8 mouse cellular contexts compared by ENCODE assay signal in genomic region chr11:103142441-103143182, GRCm38 (mm10). TPM values are rescaled to one million over a fixed set of nuclear protein-coding genes. Genes with fewer than 3 reads are reported as not detected.
DNase-seq lines count a peak whose midpoint lies in the region; ATAC-seq and TF ChIP-seq lines count a peak whose summit lies in the region.

No protein-coding gene starts in this region.

- H3K9ac ChIP-seq in stomach, embryonic 14.5 days (replicated peaks; ENCODE audit: low read depth, low read length), result 0 out of 2 replicates have a peak overlapping the region, but pooled peaks have one; percentile 30

- H3K36me3 ChIP-seq in testis, adult 2 months (ENCODE audit: control insufficient read depth, insufficient read depth, low read length), result no peaks in the 10 kb centered on the region
- peaks cover 15% of the 10 kb centered on the region for H3K36me3 ChIP-seq in heart, embryonic 10.5 days
- H3K36me3 ChIP-seq in limb, embryonic 10.5 days, result peaks cover 24% of the 10 kb centered on the region
- no peaks in the 10 kb centered on the region; the same call in none of the 2 replicates for H3K36me3 ChIP-seq in stomach, embryonic 14.5 days (ENCODE audit: control insufficient read depth, insufficient read depth, low read length)

- H3K9me3 ChIP-seq in heart, embryonic 10.5 days, result no peaks in the 10 kb centered on the region
- no peaks in the 10 kb centered on the region for H3K9me3 ChIP-seq in limb, embryonic 10.5 days (replicated peaks)
- no peaks in the 10 kb centered on the region for H3K9me3 ChIP-seq in stomach, embryonic 14.5 days (ENCODE audit: control insufficient read depth, low read depth, low read length)

- peak; percentile 37; the same call in 1 of the 2 replicates for ATAC-seq in stomach, embryonic 14.5 days (ENCODE audit: insufficient number of reproducible peaks, insufficient read depth, low FRiP score, low read depth)

- no peak for DNase-seq in testis, postnatal 14 days (ENCODE audit: low spot score)
- DNase-seq in embryo, embryonic 10 days (ENCODE audit: low spot score), result peak; percentile 45
- peak; percentile 83 for DNase-seq in heart, embryonic 10.5 days (ENCODE audit: low spot score)
- DNase-seq in kidney, adult 8-10 months, result peak; percentile 70 to 77
- peak; percentile 47 for DNase-seq in limb, embryonic 10.5 days (ENCODE audit: low spot score)
- peak; percentile 56 for DNase-seq in mesoderm, embryonic 11.5 days (ENCODE audit: low read depth, low spot score)

- H3K4me1 ChIP-seq in testis, adult 2 months (ENCODE audit: control insufficient read depth, insufficient read depth, low read length), result peaks cover 15% of the 10 kb centered on the region
- H3K4me1 ChIP-seq in heart, embryonic 10.5 days, result peaks cover 51% of the 10 kb centered on the region
- H3K4me1 ChIP-seq in limb, embryonic 10.5 days, result peaks cover 46% of the 10 kb centered on the region
- peaks cover 31% of the 10 kb centered on the region for H3K4me1 ChIP-seq in stomach, embryonic 14.5 days (ENCODE audit: control insufficient read depth, insufficient read depth, low read length)

- no peak for TF ChIP-seq POLR2A in testis, adult 2 months (IDR thresholded peaks at IDR 0.05; ENCODE audit: control insufficient read depth, low read depth, low read length)

- no peak overlapping the region for H3K4me3 ChIP-seq in testis, adult 2 months (ENCODE audit: control insufficient read depth, low read depth, low read length)
- H3K4me3 ChIP-seq in heart, embryonic 10.5 days, result peak overlapping the region; percentile 31; the same call in 1 of the 2 replicates
- peak overlapping the region; percentile 34 for H3K4me3 ChIP-seq in limb, embryonic 10.5 days
- H3K4me3 ChIP-seq in stomach, embryonic 14.5 days (ENCODE audit: low read depth, low read length), result no peak overlapping the region; the same call in 1 of the 2 replicates

- TF ChIP-seq CTCF in testis, adult 2 months (IDR thresholded peaks at IDR 0.05; ENCODE audit: control insufficient read depth, insufficient read depth, insufficient replicate concordance, low read depth, low read length), result no peak

- H3K27ac ChIP-seq in testis, adult 2 months (ENCODE audit: control insufficient read depth, insufficient read depth, low read depth, low read length), result peak overlapping the region; percentile 54
- peak overlapping the region; percentile 88 for H3K27ac ChIP-seq in heart, embryonic 10.5 days
- peak overlapping the region; percentile 88 for H3K27ac ChIP-seq in limb, embryonic 10.5 days
- peak overlapping the region; percentile 87; the same call in 1 of the 2 replicates for H3K27ac ChIP-seq in stomach, embryonic 14.5 days (ENCODE audit: low read length)

- H3K4me2 ChIP-seq in stomach, embryonic 14.5 days (replicated peaks; ENCODE audit: low read depth, low read length), result peak overlapping the region; percentile 20

- 32% methylated on average over 8 of the region's 8 CpGs for WGBS in heart, embryonic 10.5 days
- 31% methylated on average over 8 of the region's 8 CpGs for WGBS in limb, embryonic 10.5 days
- 27% methylated on average over 8 of the region's 8 CpGs for WGBS in stomach, embryonic 14.5 days

- no peaks in the 10 kb centered on the region for H3K27me3 ChIP-seq in testis, adult 2 months (ENCODE audit: control insufficient read depth, insufficient read depth, low read length)
- no peaks in the 10 kb centered on the region for H3K27me3 ChIP-seq in heart, embryonic 10.5 days (ENCODE audit: insufficient read depth, poor library complexity, severe bottlenecking)
- no peaks in the 10 kb centered on the region for H3K27me3 ChIP-seq in limb, embryonic 10.5 days (ENCODE audit: low read depth, poor library complexity, severe bottlenecking)
- no peaks in the 10 kb centered on the region for H3K27me3 ChIP-seq in stomach, embryonic 14.5 days (ENCODE audit: control insufficient read depth, insufficient read depth, low read length)

RNA-seq across cellular contexts. Expression of gene Hexim2, which starts 10.4 kb away (rescaled TPM):
- 38.8 and 53.8 TPM in 2 replicates for polyA plus RNA-seq in testis, adult 2 months (2012; rRNA removed)
- polyA plus RNA-seq in heart, embryonic 10.5 days (2016; fragmentation: Nextera tagmentation; extraction: Ambion mirVana), result 6.5 and 7.9 TPM in 2 replicates
- 10.1 and 12.3 TPM in 2 replicates for polyA plus RNA-seq in limb, embryonic 10.5 days (2016; fragmentation: Nextera tagmentation; extraction: Ambion mirVana)
- 7.3 and 9.1 TPM in 2 replicates for polyA plus RNA-seq in stomach, embryonic 14.5 days (2014; fragmentation: Nextera tagmentation; extraction: Ambion mirVana)

RNA-seq across cellular contexts. Expression of gene Hexim1, which starts 26.6 kb away (rescaled TPM):
- 5.8 and 6.1 TPM in 2 replicates for polyA plus RNA-seq in testis, adult 2 months (2012; rRNA removed)
- 1.8 and 2.8 TPM in 2 replicates for polyA plus RNA-seq in heart, embryonic 10.5 days (2016; fragmentation: Nextera tagmentation; extraction: Ambion mirVana)
- polyA plus RNA-seq in limb, embryonic 10.5 days (2016; fragmentation: Nextera tagmentation; extraction: Ambion mirVana), result 1.8 and 2.4 TPM in 2 replicates
- 7.6 and 7.7 TPM in 2 replicates for polyA plus RNA-seq in stomach, embryonic 14.5 days (2014; fragmentation: Nextera tagmentation; extraction: Ambion mirVana)

RNA-seq across cellular contexts. Expression of gene Fmnl1, which starts 28.3 kb away (rescaled TPM):
- 18.4 and 21.6 TPM in 2 replicates for polyA plus RNA-seq in testis, adult 2 months (2012; rRNA removed)
- 0.92 and 1.2 TPM in 2 replicates for polyA plus RNA-seq in heart, embryonic 10.5 days (2016; fragmentation: Nextera tagmentation; extraction: Ambion mirVana)
- 0.49 and 0.73 TPM in 2 replicates for polyA plus RNA-seq in limb, embryonic 10.5 days (2016; fragmentation: Nextera tagmentation; extraction: Ambion mirVana)
- polyA plus RNA-seq in stomach, embryonic 14.5 days (2014; fragmentation: Nextera tagmentation; extraction: Ambion mirVana), result 1.7 and 2.3 TPM in 2 replicates

RNA-seq across cellular contexts. Expression of gene Acbd4, which starts 41.1 kb away (rescaled TPM):
- 5.7 and 7.2 TPM in 2 replicates for polyA plus RNA-seq in testis, adult 2 months (2012; rRNA removed)
- polyA plus RNA-seq in heart, embryonic 10.5 days (2016; fragmentation: Nextera tagmentation; extraction: Ambion mirVana), result 9.8 and 10.2 TPM in 2 replicates
- polyA plus RNA-seq in limb, embryonic 10.5 days (2016; fragmentation: Nextera tagmentation; extraction: Ambion mirVana), result 4.0 and 5.1 TPM in 2 replicates
- 17.7 and 20.4 TPM in 2 replicates for polyA plus RNA-seq in stomach, embryonic 14.5 days (2014; fragmentation: Nextera tagmentation; extraction: Ambion mirVana)

RNA-seq across cellular contexts. Expression of gene Plcd3, which starts 41.2 kb away (rescaled TPM):
- 4.9 and 5.5 TPM in 2 replicates for polyA plus RNA-seq in testis, adult 2 months (2012; rRNA removed)
- 3.6 and 4.8 TPM in 2 replicates for polyA plus RNA-seq in heart, embryonic 10.5 days (2016; fragmentation: Nextera tagmentation; extraction: Ambion mirVana)
- 1.5 and 1.8 TPM in 2 replicates for polyA plus RNA-seq in limb, embryonic 10.5 days (2016; fragmentation: Nextera tagmentation; extraction: Ambion mirVana)
- 2.5 TPM in 2 replicates for polyA plus RNA-seq in stomach, embryonic 14.5 days (2014; fragmentation: Nextera tagmentation; extraction: Ambion mirVana)

Comparison
In these comparisons a context has a peak if more than half of its experiments do, and no peak if none do; other contexts are left out.
1. H3K4me3 ChIP-seq: peak in heart, embryonic 10.5 days (single experiment) and limb, embryonic 10.5 days (single experiment); none in testis, adult 2 months (single experiment) and stomach, embryonic 14.5 days (single experiment).
2. Peak in every context shown above with its lines, with median percentiles within 50 percentile points of each other: H3K27ac ChIP-seq.